Mouse (Mus musculus): ENCODE measurements around the gene Col24a1. TPM values are rescaled to one million over a fixed set of nuclear protein-coding genes. Genes with fewer than 3 reads are reported as not detected.
A peak's percentile ranks its signal among the peaks of the same experiment; 100 is the strongest.

Col24a1 gene
- total RNA-seq, 2 experiments from 2014 or later = 5.3 to 5.5 TPM

- intact Hi-C loops (cut with DNase I) = no loop called here
- DNase-seq (ENCODE audit: low spot score in 2 of 2) = no peak
Measured at GRCm38 (mm10) chr3:145339851-145340499, 47.7 kb downstream of the Col24a1 start.

- DNase-seq (ENCODE audit: low spot score in 2 of 2) = no peak
- intact Hi-C loops (cut with DNase I) = no loop called here
Measured at GRCm38 (mm10) chr3:145348690-145349089, 56.4 kb downstream of the Col24a1 start.

GRCm38 (mm10) chr3:145353951-145354350, 61.7 kb downstream of the Col24a1 start:
- no peak for DNase-seq (ENCODE audit: low spot score in 2 of 2)
- intact Hi-C loops (cut with DNase I) = no loop called here

GRCm38 (mm10) chr3:145356865-145357487, 64.7 kb downstream of the Col24a1 start:
- intact Hi-C loops (cut with DNase I) = no loop called here
- DNase-seq (ENCODE audit: low spot score in 2 of 2) = no peak

- intact Hi-C loops (cut with DNase I) = no loop called here
- DNase-seq (ENCODE audit: low spot score in 2 of 2) = no peak
Measured at GRCm38 (mm10) chr3:145365227-145365626, 73.0 kb downstream of the Col24a1 start.

- intact Hi-C loops (cut with DNase I) = no loop called here
- DNase-seq (ENCODE audit: low spot score in 2 of 2) = no peak
Measured at GRCm38 (mm10) chr3:145367176-145367717, 75.0 kb downstream of the Col24a1 start.

DNA sequence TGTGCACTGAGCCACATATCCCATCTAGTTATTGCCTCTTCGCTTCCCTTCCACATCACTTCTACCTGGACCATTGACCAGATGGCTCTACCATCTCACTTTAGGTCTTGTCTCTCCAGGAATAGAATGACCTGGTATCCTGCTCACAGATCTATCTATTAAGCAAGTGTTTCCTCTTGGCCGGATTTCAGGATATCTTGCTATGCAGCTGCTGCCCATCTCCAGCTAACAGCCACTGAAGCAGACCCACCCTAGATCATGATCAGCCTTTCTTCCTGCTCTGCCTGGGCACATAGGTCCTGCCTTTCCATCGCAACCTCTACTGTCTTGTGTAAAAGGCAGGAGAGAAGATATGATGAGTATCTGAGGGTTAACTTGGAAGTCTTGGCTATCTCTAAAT, 84.0 kb downstream of the Col24a1 start:
- intact Hi-C loops (cut with DNase I) = no loop called here

GRCm38 (mm10) chr3:145383095-145383494, 90.8 kb downstream of the Col24a1 start:
- intact Hi-C loops (cut with DNase I) = no loop called here

More for the DNA sequence above, 84.0 kb downstream of the Col24a1 start:
- DNase-seq (ENCODE audit: low spot score in 2 of 2) = no peak

DNA sequence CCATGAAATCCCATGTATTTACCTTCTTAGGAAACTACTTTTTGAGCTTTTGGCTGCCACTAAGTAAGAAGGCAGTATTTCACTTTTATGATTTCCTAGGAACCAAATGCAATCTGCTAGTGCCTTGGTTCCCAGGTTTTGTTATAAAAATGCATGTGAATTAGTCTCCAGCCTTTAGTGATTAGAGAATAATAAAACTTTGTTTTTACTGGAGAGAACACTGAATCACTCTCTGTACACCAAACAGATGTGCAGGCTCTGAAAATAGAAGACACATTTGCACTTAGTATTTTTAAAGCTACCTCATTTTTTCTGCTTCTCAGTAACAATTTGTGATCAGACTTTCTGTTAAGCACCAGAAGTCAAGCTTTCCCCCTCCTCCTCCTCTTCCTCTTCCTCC, 94.2 kb downstream of the Col24a1 start:
- DNase-seq (ENCODE audit: low spot score in 2 of 2) = no peak
- intact Hi-C loops (cut with DNase I) = no loop called here

More at GRCm38 (mm10) chr3:145383095-145383494, 90.8 kb downstream of the Col24a1 start:
- peak in 1 of 2 experiments; percentile 4 for DNase-seq (ENCODE audit: low spot score in 2 of 2)

- intact Hi-C loops (cut with DNase I) = no loop called here
- no peak for DNase-seq (ENCODE audit: low spot score in 2 of 2)
Measured at GRCm38 (mm10) chr3:145390681-145391080, 98.4 kb downstream of the Col24a1 start.

GRCm38 (mm10) chr3:145391986-145392659, 99.9 kb downstream of the Col24a1 start:
- DNase-seq (ENCODE audit: low spot score in 2 of 2) = no peak
- intact Hi-C loops (cut with DNase I) = no loop called here

DNA sequence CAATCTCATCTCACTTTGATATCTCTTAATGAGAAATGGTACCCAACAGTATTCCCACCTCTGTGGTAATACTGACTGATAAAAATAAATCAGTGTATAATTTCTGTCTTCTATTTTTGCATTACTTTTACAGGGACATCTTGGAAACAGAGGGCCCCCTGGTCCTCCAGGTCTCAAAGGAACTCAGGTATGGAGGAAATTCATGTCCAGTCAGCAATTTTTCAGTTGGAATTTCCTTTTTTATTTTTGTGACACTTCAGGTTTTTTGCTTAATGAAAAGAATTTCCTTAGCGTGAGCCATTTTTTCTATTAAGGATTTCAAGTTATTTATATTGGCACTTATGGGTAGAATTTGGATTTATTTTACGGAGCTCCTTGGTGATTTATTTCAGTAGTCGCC, 106.9 kb downstream of the Col24a1 start:
- intact Hi-C loops (cut with DNase I) = no loop called here
- DNase-seq (ENCODE audit: low spot score in 2 of 2) = no peak

GRCm38 (mm10) chr3:145402257-145402656, 110.0 kb downstream of the Col24a1 start:
- intact Hi-C loops (cut with DNase I) = no loop called here
- DNase-seq (ENCODE audit: low spot score in 2 of 2) = no peak

GRCm38 (mm10) chr3:145402994-145403393, 110.7 kb downstream of the Col24a1 start:
- intact Hi-C loops (cut with DNase I) = no loop called here
- no peak for DNase-seq (ENCODE audit: low spot score in 2 of 2)

DNA sequence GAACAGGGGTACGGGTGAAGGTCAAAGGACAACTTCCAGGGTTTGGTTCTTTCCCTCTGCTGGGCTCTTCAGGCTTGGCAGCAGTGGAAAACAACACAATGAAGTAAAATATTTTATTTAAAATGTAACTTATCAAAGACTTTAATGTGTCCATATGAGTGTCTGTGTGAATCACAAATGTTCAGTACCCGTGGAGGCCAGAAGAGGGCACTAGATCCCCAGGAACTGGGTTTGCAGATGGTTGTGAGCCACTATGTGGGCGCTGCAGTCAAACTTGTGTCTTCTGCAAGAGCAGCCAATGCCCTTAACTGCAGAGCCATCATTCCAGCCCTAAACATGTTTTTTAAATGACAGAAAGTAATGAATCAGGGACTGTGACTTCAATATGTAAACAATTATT, 115.8 kb downstream of the Col24a1 start:
- intact Hi-C loops (cut with DNase I) = no loop called here

DNA sequence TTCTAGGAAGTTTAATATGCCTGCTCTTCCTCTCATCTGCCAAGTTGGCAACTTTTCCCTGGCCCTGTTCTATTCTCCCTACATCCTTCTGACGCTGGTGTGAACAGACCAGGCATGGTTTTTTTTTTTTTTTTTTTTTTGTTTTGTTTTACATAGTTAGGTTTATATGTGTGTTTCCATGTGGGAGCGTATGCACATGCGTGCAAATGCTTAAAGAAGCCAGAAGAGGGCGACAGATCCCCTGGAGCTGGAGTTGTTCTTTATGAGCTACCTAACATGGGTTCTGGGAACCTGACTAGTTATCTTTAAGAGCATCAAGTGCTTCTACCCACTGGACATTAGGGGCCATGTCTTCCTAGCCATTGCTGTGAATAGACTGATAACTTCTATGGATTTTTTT, 119.9 kb downstream of the Col24a1 start:
- intact Hi-C loops (cut with DNase I) = no loop called here
- no peak for DNase-seq (ENCODE audit: low spot score in 2 of 2)

More for the DNA sequence above, 115.8 kb downstream of the Col24a1 start:
- no peak for DNase-seq (ENCODE audit: low spot score in 2 of 2)

DNA sequence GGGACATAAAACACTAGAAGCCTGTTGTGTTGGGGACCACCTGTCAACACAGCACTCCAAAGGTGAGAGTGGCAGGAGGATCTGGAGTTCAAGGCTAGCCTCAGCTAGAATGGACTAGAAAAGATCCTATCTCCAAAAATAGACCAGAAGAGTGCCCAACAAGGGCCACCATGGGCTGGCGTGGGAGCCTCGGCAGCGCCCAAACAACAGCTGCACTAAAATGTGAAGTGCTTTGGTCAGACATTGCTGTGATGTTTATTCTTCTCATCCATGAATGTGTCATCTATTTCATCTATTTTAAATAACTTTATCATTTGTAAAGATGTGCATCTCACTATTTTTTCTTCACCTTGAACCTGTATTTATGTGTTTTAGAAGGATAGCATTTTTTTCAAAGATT, 122.1 kb downstream of the Col24a1 start:
- intact Hi-C loops (cut with DNase I) = no loop called here
- DNase-seq (ENCODE audit: low spot score in 2 of 2) = no peak

- intact Hi-C loops (cut with DNase I) = no loop called here
- DNase-seq (ENCODE audit: low spot score in 2 of 2) = no peak
Measured at GRCm38 (mm10) chr3:145417809-145418208, 125.5 kb downstream of the Col24a1 start.

DNA sequence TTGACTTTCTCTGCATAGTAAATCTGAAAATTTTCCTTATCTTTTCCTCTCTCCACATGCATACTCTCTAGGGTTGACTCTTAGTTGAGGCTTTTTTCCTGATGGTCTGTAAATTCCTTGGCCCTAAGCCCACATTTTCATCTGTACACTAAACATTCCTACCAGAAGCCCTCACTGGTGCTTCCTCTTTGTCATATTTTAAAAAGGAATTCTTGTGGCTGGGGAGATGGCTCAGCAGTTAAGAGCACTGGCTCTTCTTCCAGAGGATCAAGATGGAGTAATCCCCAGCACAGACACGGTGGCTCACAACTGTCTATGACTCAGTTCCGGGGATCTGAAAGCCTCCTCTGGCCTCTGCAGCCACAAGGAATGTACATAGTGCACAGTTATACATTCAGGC, 128.1 kb downstream of the Col24a1 start:
- intact Hi-C loops (cut with DNase I) = no loop called here
- no peak for DNase-seq (ENCODE audit: low spot score in 2 of 2)

- intact Hi-C loops (cut with DNase I) = no loop called here
- no peak for DNase-seq (ENCODE audit: low spot score in 2 of 2)
Measured at GRCm38 (mm10) chr3:145422044-145422443, 129.8 kb downstream of the Col24a1 start.
